Mouse (Mus musculus): Measurements from ENCODE around the gene Cbs.

GRCm38 (mm10) chr17:31634896-31635295 lies 2.1 kb downstream of the Cbs start:
- TF ChIP-seq CTCF (IDR thresholded peaks at IDR 0.05; ENCODE audit: extremely low read depth, insufficient read depth, low read length) (no peak), POLR2A (IDR thresholded peaks at IDR 0.05; ENCODE audit: extremely low read depth, insufficient read depth, low read length) (no peak)
